Mouse (Mus musculus) frontal cortex, adult 2 months (tissue): ENCODE results near the gene Trim17. TPM values are rescaled to one million over a fixed set of nuclear protein-coding genes. Genes with fewer than 3 reads are reported as not detected.
"Not testable (repeated sequence)": the region's sequence is repeated elsewhere in the genome, so short reads cannot be mapped to it uniquely, and the experiment has no call there.

Experiments used
- DNase-seq, 2 experiments: peaks; one replicate each; pipeline ENCODE4 v3.0.0; 2022; ENCODE audit warnings: low spot score in 1 of 2; ENCODE audit errors: extremely low spot score in 1 of 2
- polyA plus RNA-seq: library from polyadenylated mRNA; depleted of rRNA; stranded (reverse); fragments of >200 nt; gene quantifications from 2 replicates; pipeline ENCODE4 v1.2.3, GENCODE M21; 2012

The Trim17 gene
- polyA plus RNA-seq, 1 experiment: 7.8 TPM

DNA sequence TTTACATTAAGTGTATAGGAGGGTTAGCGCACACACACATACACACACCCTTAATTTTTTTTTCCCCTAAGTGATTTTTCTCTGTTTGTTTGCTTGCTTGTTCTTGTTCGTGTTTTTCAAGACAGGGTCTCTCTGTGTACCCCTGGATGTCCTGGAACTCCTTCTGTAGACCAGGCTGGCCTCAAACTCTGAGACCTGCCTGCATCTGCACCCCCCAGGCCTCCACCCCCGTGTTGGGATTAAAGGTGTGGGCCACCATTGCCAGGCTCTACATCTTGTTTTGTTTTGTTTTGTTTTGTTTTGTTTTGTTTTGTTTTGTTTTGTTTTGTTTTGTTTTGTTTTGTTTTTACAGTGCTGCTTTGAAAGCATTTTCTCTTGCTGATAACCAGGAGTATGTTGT, 7.2 kb upstream of the Trim17 start:
- no peak for DNase-seq

DNA sequence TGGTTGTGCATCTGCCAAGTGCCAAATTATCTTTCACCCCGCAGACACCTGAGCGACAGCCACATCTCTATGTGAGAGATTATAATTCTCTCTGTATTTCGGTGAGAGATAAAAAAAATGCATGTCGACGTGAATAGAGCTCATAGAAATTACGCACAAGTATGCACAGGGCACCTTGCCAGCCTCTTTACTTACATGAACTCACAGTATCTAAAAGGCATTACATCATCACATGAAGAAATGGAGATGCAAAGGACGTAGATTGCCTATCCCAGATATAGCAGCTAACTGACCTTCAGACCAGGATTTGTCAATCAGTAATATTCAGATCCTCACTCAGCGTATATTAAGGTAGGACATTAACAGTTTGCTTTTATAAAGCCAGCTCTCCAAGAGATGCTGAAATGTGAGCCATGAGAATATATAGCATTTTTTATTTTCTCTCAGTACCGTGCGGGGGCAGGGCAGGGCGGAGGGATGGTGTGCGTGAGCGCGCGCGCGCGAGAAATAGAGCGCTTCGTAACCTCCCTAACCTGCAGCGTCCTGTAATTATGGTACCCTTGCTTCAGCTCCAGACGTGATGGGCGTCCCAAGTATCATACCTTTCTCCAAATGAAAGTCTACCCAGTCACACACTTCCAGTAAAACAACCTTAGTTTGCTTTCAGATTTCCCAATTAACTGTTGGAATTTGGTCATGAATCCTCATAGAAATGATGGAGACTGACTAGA, 6.5 kb upstream of the Trim17 start:
- DNase-seq: peak in 1 of 2 experiments; percentile 75

DNA sequence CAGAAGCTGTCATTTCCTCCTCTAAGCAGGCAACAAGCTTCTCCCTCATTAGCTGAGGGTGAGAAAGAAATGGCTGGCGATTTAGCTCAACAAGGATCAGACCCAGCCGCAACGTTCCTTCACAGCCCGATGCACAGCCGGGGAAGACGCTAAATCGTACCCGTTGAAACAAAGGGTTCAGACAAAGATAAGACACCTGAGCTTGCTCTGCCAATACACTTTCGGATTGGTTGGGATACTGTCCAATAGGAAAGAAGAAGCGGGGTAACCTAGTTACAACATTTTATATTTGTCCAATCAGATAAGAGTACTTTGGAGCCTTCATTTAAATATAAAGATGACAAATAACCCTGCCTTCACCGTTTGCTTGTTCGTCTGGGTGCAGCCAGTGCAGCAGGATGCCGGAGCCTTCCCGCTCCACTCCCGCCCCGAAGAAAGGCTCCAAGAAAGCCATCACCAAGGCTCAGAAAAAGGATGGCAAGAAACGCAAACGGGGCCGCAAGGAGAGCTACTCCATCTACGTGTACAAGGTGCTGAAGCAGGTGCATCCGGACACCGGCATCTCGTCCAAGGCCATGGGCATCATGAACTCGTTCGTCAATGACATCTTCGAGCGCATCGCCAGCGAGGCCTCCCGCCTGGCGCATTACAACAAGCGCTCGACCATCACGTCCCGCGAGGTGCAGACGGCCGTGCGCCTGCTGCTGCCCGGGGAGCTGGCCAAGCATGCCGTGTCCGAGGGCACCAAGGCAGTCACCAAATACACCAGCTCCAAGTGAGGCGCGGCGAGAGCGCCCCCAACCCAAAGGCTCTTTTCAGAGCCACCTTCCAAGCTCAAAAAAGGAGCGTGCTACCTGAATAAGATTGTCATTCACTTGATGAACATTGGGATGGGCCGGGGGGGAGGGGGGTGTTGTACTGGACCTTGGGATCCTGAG, 5.7 kb upstream of the Trim17 start, which contains the start of gene Hist3h2ba:
Hist3h2ba (plus strand) TSS at position 379 of the 938 bp plus-strand sequence.
- peak; percentile 86 to 93 for DNase-seq

DNA sequence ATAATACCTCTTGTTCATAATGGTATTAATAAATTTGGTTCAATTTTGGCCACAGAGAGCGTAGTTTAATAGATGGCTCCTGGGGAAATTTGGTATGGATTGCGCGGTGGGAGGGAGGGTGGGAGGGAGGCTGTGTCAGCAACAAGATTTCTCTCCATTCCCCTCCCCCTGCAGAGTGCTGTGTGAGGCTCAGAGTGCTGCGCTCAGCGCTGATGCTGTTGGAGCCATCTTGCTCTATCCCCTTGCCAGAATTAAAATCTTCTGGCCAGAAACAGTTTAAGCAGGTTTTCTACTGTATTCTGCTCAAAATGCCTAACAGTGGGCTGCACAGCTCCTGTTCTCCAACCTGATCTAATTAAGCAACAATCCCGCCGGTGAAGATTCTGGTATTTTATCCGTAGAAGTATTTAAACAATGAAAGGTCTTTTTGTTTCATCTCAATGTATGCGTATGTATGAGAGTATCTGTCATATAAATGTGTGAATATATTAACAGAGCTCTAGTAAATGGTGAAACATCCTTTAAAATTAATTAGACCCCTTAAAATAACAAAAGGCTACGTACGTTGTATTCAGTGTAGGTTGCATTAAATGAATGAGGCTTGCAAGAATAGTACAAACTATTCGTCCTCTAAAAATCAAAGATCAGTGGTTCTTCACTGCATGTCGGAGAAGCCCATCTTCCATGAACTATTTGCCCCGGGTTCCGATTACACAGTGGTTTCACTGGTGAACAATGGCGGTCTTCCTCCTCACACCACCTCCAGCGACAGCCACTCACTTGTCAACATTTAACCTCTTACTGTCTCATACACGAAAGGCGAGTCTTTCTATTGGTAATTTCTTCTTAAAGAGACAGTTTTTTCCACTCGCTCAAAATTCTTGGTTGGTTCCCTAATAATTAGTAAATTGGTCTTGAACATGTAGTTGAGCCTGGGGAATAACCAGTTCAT, 4.7 kb upstream of the Trim17 start:
- DNase-seq: peak in 1 of 2 experiments; percentile 81

DNA sequence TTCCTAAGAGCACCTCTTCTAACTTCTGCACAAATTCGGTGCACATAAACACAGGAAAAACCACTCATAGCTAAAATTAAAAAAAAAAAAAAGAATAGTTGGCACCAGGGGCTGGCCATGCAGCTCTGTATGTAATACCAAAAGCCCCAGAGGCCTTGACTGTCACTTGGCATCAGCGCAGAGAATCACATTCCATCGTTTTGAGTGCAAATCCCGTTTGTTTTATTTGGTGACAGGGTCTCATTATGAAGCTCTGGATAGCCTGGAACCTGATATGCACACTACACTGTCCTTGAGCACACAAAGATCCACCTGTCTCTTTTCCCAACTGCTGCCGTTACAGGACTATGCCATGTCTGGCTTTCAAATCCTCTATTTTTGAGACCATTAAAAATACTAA, 3.3 kb upstream of the Trim17 start:
- no peak for DNase-seq

DNA sequence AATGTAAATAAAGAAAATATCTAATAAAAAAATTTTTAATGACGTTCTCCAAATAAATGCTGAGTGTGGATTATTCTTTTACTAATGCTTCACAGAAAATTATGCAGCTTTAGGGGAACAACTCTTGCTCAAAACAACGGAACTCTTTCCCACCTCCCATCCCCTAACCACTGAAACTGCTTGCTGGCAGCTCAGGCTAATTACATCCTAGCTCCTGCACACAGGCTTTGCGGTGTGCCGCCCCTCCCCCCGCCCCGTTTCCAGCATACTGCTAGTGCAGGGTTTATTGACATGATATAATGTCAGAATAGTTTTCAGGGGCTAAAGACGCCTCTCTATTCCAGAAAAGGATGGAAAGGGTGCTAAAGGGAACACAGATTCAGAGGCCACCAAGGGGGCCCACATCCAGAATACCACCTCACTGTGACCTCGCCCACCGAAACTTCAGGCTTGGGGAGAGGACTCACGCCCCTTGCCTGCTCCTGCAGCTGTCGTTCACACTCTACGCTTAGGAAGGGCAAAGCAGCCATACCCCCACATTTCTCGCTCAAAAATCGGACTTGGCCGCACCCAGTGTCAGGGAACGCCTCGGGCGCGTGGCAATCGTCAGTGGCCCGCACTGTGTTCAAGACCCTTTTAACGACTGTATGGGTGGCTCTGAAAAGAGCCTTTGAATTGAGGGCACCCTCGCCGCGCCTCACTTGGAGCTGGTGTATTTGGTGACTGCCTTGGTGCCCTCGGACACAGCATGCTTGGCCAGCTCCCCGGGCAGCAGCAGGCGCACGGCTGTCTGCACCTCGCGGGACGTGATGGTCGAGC, 925 bp upstream of the Trim17 start:
- DNase-seq: peak in 1 of 2 experiments; percentile 31

DNA sequence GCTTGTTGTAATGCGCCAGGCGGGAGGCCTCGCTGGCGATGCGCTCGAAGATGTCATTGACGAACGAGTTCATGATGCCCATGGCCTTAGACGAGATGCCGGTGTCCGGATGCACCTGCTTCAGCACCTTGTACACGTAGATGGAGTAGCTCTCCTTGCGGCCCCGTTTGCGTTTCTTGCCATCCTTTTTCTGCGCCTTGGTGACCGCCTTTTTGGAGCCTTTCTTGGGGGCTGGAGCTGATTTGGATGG, 390 bp upstream of the Trim17 start:
- DNase-seq: not testable (repeated sequence)

DNA sequence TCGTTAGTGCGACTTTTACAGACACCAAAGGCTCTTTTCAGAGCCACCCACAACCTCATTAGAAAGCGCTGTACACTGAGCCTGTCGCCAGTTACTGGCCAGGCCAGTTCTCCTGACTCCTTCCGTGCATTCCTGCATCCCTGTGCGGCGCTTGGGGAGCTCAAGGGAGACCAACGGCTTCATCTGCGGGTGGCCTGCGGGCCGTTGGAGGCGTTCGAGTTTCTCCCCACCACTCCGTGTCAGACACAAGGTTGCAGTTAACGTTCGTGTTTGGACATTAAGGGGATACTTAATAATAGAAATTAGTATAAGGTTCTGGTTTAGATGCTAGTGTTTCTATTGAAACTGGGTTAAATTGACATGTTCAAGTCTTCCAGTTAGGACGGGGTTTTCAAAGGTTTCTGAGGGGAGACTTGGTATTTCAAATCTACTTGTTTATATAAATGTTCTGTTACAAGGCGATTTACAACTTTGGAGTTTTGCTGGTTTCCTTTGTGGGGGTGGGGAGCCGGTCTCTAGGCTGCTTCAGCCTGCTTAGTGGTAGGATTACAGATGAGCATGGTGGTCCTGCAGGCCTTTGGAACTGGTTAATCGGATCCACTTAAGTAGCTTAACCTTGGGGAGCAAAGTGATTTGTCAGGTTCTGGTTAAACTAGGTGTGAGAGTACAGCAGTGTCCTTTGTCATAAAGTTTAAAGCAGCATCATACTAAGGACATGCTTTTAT, 820 bp downstream of the Trim17 start:
- peak in 1 of 2 experiments; percentile 35 for DNase-seq

DNA sequence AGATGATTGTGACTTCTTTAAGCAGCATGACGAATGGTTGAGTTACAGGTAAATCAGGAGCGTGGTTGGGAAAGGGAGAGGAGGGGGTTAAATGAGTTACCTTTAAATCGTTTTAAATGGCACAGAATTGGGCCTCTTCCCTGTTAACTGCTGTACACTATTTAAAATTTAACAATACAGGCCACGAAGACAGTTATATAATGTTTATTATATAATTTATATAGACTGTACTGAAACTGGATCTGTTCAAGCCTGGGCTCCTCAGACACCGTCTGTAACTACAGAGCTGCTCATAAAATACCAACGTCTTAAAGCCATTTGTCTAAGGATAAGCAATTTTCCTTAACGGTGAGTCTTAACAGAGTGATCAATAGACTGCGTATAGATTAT, 1.4 kb downstream of the Trim17 start:
- DNase-seq: no peak

DNA sequence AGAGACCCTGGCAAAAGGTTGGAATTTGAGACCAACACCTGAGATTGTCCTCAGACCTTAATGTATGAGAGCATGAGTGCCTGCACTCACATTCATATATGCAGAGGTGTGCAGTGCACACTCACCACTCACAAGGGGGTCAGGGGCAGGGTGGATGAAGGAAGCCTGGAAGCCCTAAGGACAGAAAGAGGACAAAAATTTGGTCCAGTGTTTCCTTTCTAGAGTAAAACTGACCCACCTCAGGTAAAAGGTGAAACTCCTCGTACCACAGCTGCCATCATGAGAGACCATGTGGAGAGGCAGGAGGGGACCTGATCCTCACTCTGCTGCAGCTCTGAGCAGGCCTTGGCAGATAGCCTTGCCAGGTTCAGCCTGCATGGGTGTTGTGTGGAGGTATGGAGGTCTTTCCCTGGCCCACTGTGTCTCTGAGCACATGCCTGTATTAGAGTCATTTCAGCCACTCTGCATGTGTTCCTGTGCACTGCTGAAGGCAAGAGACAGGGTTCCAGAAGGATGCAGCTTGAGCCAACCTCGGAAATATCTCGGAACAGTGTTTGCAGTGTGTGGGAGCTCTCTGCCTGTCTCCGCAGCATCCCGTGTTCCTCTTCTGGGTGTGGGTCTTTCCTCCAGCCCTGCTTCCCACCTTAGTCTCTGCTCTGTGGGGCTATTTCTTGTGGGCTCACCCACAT, 2.9 kb downstream of the Trim17 start:
- DNase-seq: peak in 1 of 2 experiments; percentile 56

DNA sequence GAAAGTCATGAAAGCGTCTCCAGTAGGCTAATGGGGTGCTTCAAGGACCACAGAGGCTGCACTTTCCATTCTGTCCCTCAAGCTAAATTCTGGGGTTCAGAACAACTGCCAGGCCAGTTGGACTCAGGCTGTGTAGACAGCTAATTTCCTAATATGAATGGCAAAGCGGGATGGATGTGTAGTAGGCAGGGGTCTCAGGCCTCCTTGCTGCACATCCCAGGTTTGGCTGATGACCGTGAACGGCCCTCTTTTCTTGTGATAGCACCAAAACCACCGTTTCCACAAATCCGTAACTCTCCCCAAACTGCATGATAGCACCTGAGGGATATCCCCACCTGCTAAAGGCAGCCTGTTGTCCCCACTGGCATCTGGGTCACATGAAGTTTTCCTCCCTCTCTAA, 4.1 kb downstream of the Trim17 start:
- no peak for DNase-seq

DNA sequence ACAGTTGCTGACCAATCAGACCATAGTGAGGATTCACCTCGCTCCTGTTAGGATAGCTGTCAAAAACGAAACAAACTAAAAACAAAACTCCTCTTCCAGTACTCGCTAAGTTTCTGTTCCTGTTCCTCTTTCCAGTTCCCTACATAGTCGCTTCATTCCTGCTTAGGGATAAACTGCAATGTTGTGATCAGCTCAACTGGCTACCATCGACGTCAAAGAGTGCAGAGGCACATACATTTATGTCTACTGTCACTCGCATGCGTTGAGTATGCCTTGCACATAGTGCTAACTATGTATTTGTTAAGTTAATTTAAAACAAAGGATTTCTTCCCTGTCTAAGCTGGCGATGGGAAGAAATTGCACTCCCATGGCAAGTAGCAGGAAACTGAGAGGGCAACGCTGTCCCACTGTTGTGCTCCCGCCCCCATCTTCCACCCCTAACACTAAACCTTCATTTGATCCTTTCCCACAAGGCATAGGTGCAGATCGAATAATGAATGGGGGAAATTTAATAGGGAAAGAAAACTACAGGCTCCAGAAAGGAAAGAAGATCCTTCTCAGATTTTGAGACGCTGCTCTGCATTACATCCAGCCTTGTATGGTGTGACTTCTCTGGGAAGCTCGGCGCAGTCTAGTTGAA, 4.8 kb downstream of the Trim17 start:
- DNase-seq: no peak

DNA sequence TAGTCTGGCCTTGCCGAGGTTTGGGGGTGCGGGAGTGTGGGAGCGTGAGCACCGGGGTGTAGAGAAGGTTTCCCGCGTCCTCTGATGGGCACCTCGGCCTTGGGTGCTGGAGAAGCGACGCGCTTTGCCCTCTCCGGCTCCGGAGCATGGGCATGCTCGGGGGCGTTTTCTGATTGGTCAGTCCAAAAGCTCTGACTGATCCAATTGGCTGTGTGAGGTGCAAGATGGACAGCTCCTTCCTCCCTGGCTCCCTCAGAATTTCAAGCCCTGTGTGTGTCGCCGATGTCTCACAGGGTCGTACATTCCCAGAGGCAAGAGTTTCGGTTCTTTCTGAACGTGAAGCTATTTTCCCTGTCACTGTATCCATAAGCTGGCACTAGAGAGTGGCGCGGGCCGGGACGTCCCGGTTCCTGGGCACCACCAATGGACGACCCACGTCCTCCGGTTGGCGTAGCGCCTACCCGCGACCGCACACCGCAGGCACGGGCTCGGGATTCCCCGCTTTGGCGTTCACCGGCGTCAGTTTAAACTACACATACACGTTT, 5.5 kb downstream of the Trim17 start:
- DNase-seq: peak; percentile 60 to 80

DNA sequence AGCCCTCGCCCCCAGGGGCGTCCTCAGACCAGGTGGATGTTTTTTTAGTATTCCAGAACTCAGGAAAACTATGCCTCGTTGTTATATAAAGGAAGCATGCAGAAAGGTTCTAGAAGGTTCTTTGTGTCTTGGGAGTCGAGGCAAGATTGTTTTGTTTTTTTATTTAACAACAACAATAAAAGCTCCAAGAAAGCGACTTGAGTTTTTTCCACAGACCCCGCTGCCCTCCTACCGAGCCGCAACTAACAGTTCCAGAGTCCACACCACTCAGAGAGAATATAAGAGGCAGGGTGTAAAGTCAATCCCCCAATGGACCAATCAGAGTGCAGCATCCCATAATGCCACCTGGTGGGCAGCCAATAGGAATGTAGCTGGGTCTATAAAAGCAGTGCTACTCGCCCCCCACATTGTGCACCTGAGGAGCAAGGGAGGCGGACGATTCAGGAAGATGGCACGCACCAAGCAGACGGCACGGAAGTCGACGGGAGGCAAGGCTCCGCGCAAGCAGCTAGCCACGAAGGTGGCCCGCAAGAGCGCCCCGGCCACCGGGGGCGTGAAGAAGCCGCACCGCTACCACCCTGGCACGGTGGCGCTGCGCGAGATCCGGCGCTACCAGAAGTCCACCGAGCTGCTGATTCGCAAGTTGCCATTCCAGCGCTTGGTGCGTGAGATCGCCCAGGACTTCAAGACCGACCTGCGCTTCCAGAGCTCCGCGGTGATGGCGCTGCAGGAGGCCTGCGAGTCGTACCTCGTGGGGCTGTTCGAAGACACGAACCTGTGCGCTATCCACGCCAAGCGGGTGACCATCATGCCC, 7.1 kb downstream of the Trim17 start:
- DNase-seq: no peak

DNA sequence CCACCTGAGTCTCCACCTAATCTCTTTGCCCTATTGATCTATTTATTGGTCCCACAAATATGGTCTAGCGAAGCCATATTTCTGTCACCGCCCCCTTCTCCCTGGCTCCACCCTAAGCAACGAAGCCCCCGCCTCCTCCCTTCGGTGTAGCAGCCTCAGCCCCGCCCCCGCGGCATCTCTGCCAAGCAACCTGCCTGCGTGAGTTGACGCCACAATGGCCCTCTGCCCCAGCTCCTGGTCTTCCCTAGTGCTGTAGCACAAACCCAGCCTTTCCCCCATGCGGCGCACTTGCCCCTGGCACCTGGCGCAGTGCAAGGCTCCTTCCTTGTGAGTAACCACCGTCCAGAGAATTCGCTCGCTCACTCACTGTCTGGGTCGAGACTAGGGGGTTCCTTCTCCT, 9.1 kb downstream of the Trim17 start:
- DNase-seq: peak in 1 of 2 experiments; percentile 22

DNA sequence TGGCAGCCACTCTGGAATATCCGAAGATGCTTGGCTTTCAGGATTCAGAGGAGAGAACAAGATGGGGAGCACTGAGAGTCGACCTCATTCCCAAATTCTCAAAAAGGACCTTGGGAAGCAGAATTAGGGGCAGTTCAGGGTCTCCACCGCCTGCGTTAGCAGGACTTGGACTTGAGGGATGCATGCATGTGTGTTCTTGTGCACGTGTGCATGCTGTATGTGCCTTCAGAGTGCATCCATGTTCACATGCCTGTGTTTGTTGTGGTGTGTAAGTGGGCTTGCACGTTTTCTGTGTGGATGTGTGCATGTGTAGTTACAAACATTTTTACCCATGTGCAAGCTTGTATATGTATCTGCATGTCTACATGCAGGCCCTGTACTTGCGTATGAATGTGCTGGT, 9.7 kb downstream of the Trim17 start:
- DNase-seq: no peak
